Mouse (Mus musculus): ENCODE results near the gene Tln2. TPM values are rescaled to one million over a fixed set of nuclear protein-coding genes. Genes with fewer than 3 reads are reported as not detected.
A peak's percentile ranks its signal among the peaks of the same experiment; 100 is the strongest.

Gene Tln2
- 10 to 100 TPM; 25.2 to 25.4 TPM for total RNA-seq (2021)
- long read RNA-seq, experiment 1, partial matches to known transcripts = 3 of 9 reads
- long read RNA-seq, experiment 1, other reads (novel, unspliced or antisense) = 6 of 9 reads
- long read RNA-seq, experiment 2, partial matches to known transcripts = 1 of 4 reads
- long read RNA-seq, experiment 2, other reads (novel, unspliced or antisense) = 2 of 4 reads

GRCm38 (mm10) chr9:67559603-67560002 lies at the start of gene Tln2:
TSS of gene Tln2 (minus strand) at chr9:67559703.
- DNase-seq = no peak

- peak in 1 of 2 experiments; percentile 24 for DNase-seq
Measured at GRCm38 (mm10) chr9:67609226-67609625, 49.7 kb upstream of the Tln2 start.

- no peak for DNase-seq
Measured at GRCm38 (mm10) chr9:67607786-67608366, 48.4 kb upstream of the Tln2 start.

GRCm38 (mm10) chr9:67607268-67607667 lies 47.8 kb upstream of the Tln2 start:
- DNase-seq = no peak

GRCm38 (mm10) chr9:67605867-67606435 lies 46.4 kb upstream of the Tln2 start:
- DNase-seq = no peak

GRCm38 (mm10) chr9:67604940-67605339 lies 45.4 kb upstream of the Tln2 start:
- DNase-seq = no peak

GRCm38 (mm10) chr9:67602347-67602746 lies 42.8 kb upstream of the Tln2 start:
- DNase-seq = no peak

GRCm38 (mm10) chr9:67595221-67595620 lies 35.7 kb upstream of the Tln2 start:
- no peak for DNase-seq

- no peak for DNase-seq
Measured at GRCm38 (mm10) chr9:67593469-67594141, 34.1 kb upstream of the Tln2 start.

GRCm38 (mm10) chr9:67592726-67593125 lies 33.2 kb upstream of the Tln2 start:
- DNase-seq = no peak

- DNase-seq = no peak
Measured at GRCm38 (mm10) chr9:67587111-67587510, 27.6 kb upstream of the Tln2 start.

GRCm38 (mm10) chr9:67586489-67586888 lies 27.0 kb upstream of the Tln2 start:
- DNase-seq = no peak

GRCm38 (mm10) chr9:67584871-67585270 lies 25.4 kb upstream of the Tln2 start:
- peak in 1 of 2 experiments; percentile 17 for DNase-seq

- no peak for DNase-seq
Measured at GRCm38 (mm10) chr9:67581581-67582280, 22.2 kb upstream of the Tln2 start.

GRCm38 (mm10) chr9:67579541-67579940 lies 20.0 kb upstream of the Tln2 start:
- peak in 1 of 2 experiments; percentile 48 for DNase-seq

- DNase-seq = no peak
Measured at GRCm38 (mm10) chr9:67574721-67575248, 15.3 kb upstream of the Tln2 start.

- DNase-seq = no peak
Measured at GRCm38 (mm10) chr9:67573683-67573979, 14.1 kb upstream of the Tln2 start.

- DNase-seq = no peak
Measured at GRCm38 (mm10) chr9:67572790-67573682, 13.5 kb upstream of the Tln2 start.

- DNase-seq = peak; percentile 51 to 57
Measured at GRCm38 (mm10) chr9:67565801-67566258, 6.3 kb upstream of the Tln2 start.

- DNase-seq = no peak
Measured at GRCm38 (mm10) chr9:67549811-67550501, 9.5 kb downstream of the Tln2 start.

- no peak for DNase-seq
Measured at GRCm38 (mm10) chr9:67549332-67549731, 10.2 kb downstream of the Tln2 start.

Measured in adrenal gland, postnatal 36 days (tissue).